Mouse (Mus musculus) adrenal gland, adult 2 months (tissue): ENCODE results near the gene Cdc14b. TPM values are rescaled to one million over a fixed set of nuclear protein-coding genes. Genes with fewer than 3 reads are reported as not detected.

ENCODE experiments used
- DNase-seq: peaks from one replicate; pipeline ENCODE4 v3.0.0; 2021
- polyA plus RNA-seq: library from polyadenylated mRNA; depleted of rRNA; stranded (reverse); fragments of >200 nt; gene quantifications from 2 replicates; pipeline ENCODE4 v1.2.3, GENCODE M21; 2012; rRNA removed
- total RNA-seq, 2 experiments: library from RNA; stranded (reverse); gene quantifications; 2 replicates each; pipeline ENCODE4 v1.2.3; 2021

The Cdc14b gene
- total and polyA plus RNA-seq, 3 experiments, result 2.9 to 10.4 (median 8.9) TPM

GRCm38 (mm10) chr13:64178746-64179652, 96.1 kb downstream of the Cdc14b start:
- no peak for DNase-seq

GRCm38 (mm10) chr13:64178000-64178399, 97.1 kb downstream of the Cdc14b start:
- DNase-seq, result no peak

GRCm38 (mm10) chr13:64169746-64170145, 105.3 kb downstream of the Cdc14b start:
- no peak for DNase-seq

GRCm38 (mm10) chr13:64163147-64163715, 111.9 kb downstream of the Cdc14b start:
- no peak for DNase-seq

GRCm38 (mm10) chr13:64162626-64163025, 112.5 kb downstream of the Cdc14b start:
- DNase-seq, result no peak

- DNase-seq, result no peak
Measured at GRCm38 (mm10) chr13:64161916-64162611, 113.0 kb downstream of the Cdc14b start.

- DNase-seq, result peak; percentile 99
Measured at GRCm38 (mm10) chr13:64161548-64161915, 113.6 kb downstream of the Cdc14b start, which contains the start of gene Habp4. Gene Habp4 (plus strand): TSS chr13:64161824.

- no peak for DNase-seq
Measured at GRCm38 (mm10) chr13:64156966-64157365, 118.1 kb downstream of the Cdc14b start.

GRCm38 (mm10) chr13:64155171-64155571, 119.9 kb downstream of the Cdc14b start:
- DNase-seq, result no peak

- no peak for DNase-seq
Measured at GRCm38 (mm10) chr13:64154651-64155050, 120.4 kb downstream of the Cdc14b start.

GRCm38 (mm10) chr13:64153751-64154267, 121.3 kb downstream of the Cdc14b start:
- DNase-seq, result peak; percentile 83

GRCm38 (mm10) chr13:64153083-64153682, 121.9 kb downstream of the Cdc14b start, which contains the start of gene Zfp367:
Gene Zfp367 (minus strand): TSS chr13:64153202.
- DNase-seq, result peak; percentile 99

- DNase-seq, result no peak
Measured at GRCm38 (mm10) chr13:64152671-64153082, 122.4 kb downstream of the Cdc14b start.

- DNase-seq, result peak; percentile 93
Measured at GRCm38 (mm10) chr13:64152241-64152669, 122.8 kb downstream of the Cdc14b start.

GRCm38 (mm10) chr13:64150121-64150520, 125.0 kb downstream of the Cdc14b start:
- no peak for DNase-seq

Other genes with a start within 250 kb of the Cdc14b start
- 1 to 10 TPM in 1 of 2 experiments, under 1 TPM in 1; 0.63 to 2.0 TPM for gene Hsd17b3, start 186.1 kb downstream of the Cdc14b start, total RNA-seq
- gene Hsd17b3, start 186.1 kb downstream of the Cdc14b start, polyA plus RNA-seq, result not detected in 2 replicates
- 10 to 100 TPM in 1 of 2 experiments, 1 to 10 TPM in 1; 4.8 to 10.1 TPM for gene Slc35d2, start 145.9 kb downstream of the Cdc14b start, total RNA-seq
- 8.4 and 11.5 TPM in 2 replicates for gene Slc35d2, start 145.9 kb downstream of the Cdc14b start, polyA plus RNA-seq
- 10 to 100 TPM; 23.5 to 24.6 TPM for gene Zfp367, start 122.1 kb downstream of the Cdc14b start, total RNA-seq
- 4.9 and 5.2 TPM in 2 replicates for gene Zfp367, start 122.1 kb downstream of the Cdc14b start, polyA plus RNA-seq
- 10 to 100 TPM; 25.0 to 37.5 TPM for gene Habp4, start 113.5 kb downstream of the Cdc14b start, total RNA-seq
- gene Habp4, start 113.5 kb downstream of the Cdc14b start, polyA plus RNA-seq, result 20.9 and 21.6 TPM in 2 replicates
- gene Aaed1, start 37.4 kb upstream of the Cdc14b start, total RNA-seq, result 10 to 100 TPM; 49.7 to 55.9 TPM
- gene Aaed1, start 37.4 kb upstream of the Cdc14b start, polyA plus RNA-seq, result 6.0 and 6.2 TPM in 2 replicates
- gene Ctsl, start 95.6 kb upstream of the Cdc14b start, total RNA-seq, result 100 to 1,000 TPM; 215 to 516 TPM
- gene Ctsl, start 95.6 kb upstream of the Cdc14b start, polyA plus RNA-seq, result 61.3 and 81.3 TPM in 2 replicates
- 1 to 10 TPM; 2.8 to 4.7 TPM for gene Cdk20, start 157.0 kb upstream of the Cdc14b start, total RNA-seq
- 19.1 and 19.8 TPM in 2 replicates for gene Cdk20, start 157.0 kb upstream of the Cdc14b start, polyA plus RNA-seq
- not detected for gene Fam240b, start 222.5 kb upstream of the Cdc14b start, total RNA-seq
- gene Fam240b, start 222.5 kb upstream of the Cdc14b start, polyA plus RNA-seq, result not detected in 2 replicates